Mouse (Mus musculus): ENCODE results near the gene N4bp1. TPM values are rescaled to one million over a fixed set of nuclear protein-coding genes. Genes with fewer than 3 reads are reported as not detected.

N4bp1 gene
- polyA plus RNA-seq, 1 experiment from 2014 or later: 11.1 TPM

GRCm38 (mm10) chr8:86891533-86891932, 6.5 kb upstream of the N4bp1 start:
- Histone ChIP-seq H3K27me3 (ENCODE audit: control insufficient read depth, insufficient read depth, low read length) (no peaks in the 10 kb centered on the region), H3K4me2 (ENCODE audit: low read depth) (no peak overlapping the region), H3K9me3 (ENCODE audit: control insufficient read depth, low read length) (no peaks in the 10 kb centered on the region), H3K27ac (ENCODE audit: low read depth, low read length) (no peak overlapping the region), H3K36me3 (ENCODE audit: control insufficient read depth, insufficient read depth, low read length) (no peaks in the 10 kb centered on the region), H3K4me3 (ENCODE audit: low read depth, low read length) (no peak overlapping the region), H3K4me1 (ENCODE audit: control insufficient read depth, insufficient read depth, low read length) (no peaks in the 10 kb centered on the region), H3K9ac (ENCODE audit: low read length) (no peak overlapping the region)
- DNase-seq (ENCODE audit: low spot score): no peak
- WGBS: 79% methylated on average over 1 of the region's 1 CpGs
- no peak for ATAC-seq (ENCODE audit: insufficient read depth, low FRiP score, low TSS enrichment)

DNA sequence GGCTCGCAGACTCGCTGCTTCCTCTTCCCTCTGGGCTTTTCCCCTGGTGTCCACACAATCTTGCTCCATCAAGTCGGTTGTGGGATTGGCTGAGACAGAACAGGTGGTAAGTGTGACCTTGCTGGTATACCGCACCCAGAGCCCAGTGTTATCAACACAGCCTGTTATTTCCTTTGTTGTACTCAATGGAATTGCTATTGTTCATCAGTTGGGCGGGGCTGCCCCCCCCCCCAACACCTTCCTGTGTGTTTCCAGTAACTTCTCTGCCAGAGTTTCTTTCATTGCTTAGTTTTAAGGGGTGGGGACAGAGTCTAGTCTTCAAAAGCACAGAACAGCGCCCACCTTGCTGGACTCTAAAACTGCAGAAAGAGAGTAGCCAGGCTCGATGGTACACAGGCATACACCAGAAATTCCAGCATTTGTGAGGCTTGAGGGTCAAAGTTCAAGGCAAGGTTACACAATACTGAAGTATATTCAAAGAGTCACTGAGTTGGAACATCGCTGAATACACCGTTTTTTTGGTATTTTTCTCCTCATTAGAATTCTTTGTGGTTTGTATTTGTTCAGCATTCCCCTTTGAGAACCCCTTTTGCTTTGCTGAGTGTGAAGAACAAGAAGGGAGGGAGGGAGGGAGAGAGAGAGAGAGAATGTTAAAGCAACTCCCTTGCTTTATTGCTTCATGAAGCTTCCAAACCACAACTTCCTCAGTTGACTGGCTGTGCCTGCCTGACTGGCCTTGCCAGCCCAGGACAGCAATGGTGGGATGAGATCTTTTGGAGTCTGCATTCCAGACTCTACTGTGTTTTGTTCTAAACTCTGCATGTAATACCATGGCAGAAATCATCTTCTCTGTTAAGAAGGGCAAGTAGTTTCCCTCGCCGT, 3.2 kb upstream of the N4bp1 start:
- Histone ChIP-seq H3K4me3 (ENCODE audit: low read depth, low read length) (no peak overlapping the region), H3K27me3 (ENCODE audit: control insufficient read depth, insufficient read depth, low read length) (no peaks in the 10 kb centered on the region), H3K4me1 (ENCODE audit: control insufficient read depth, insufficient read depth, low read length) (peaks cover 7% of the 10 kb centered on the region), H3K27ac (ENCODE audit: low read depth, low read length) (no peak overlapping the region), H3K9ac (ENCODE audit: low read length) (no peak overlapping the region), H3K4me2 (ENCODE audit: low read depth) (no peak overlapping the region), H3K9me3 (ENCODE audit: control insufficient read depth, low read length) (no peaks in the 10 kb centered on the region), H3K36me3 (ENCODE audit: control insufficient read depth, insufficient read depth, low read length) (no peaks in the 10 kb centered on the region)
- 72% methylated on average over 11 of the region's 11 CpGs for WGBS
- ATAC-seq (ENCODE audit: insufficient read depth, low FRiP score, low TSS enrichment) (no peak), DNase-seq (ENCODE audit: low spot score) (no peak)

- Histone ChIP-seq H3K27ac (ENCODE audit: low read depth, low read length) (peak overlapping the region; percentile 84; the same call in 1 of the 2 replicates), H3K4me2 (ENCODE audit: low read depth) (peak overlapping the region; percentile 93), H3K36me3 (ENCODE audit: control insufficient read depth, insufficient read depth, low read length) (no peaks in the 10 kb centered on the region), H3K4me1 (ENCODE audit: control insufficient read depth, insufficient read depth, low read length) (peaks cover 14% of the 10 kb centered on the region), H3K9me3 (ENCODE audit: control insufficient read depth, low read length) (no peaks in the 10 kb centered on the region), H3K9ac (ENCODE audit: low read length) (peak overlapping the region; percentile 83), H3K4me3 (ENCODE audit: low read depth, low read length) (peak overlapping the region; percentile 84), H3K27me3 (ENCODE audit: control insufficient read depth, insufficient read depth, low read length) (no peaks in the 10 kb centered on the region)
- 2% methylated on average over 16 of the region's 16 CpGs for WGBS
- ATAC-seq (ENCODE audit: insufficient read depth, low FRiP score, low TSS enrichment) (no peak), DNase-seq (ENCODE audit: low spot score) (no peak)
Observed at GRCm38 (mm10) chr8:86884067-86884466, 991 bp downstream of the N4bp1 start.

GRCm38 (mm10) chr8:86882568-86883478, 2.2 kb downstream of the N4bp1 start:
- Histone ChIP-seq H3K27me3 (ENCODE audit: control insufficient read depth, insufficient read depth, low read length) (no peaks in the 10 kb centered on the region), H3K4me1 (ENCODE audit: control insufficient read depth, insufficient read depth, low read length) (peaks cover 14% of the 10 kb centered on the region), H3K9ac (ENCODE audit: low read length) (peak overlapping the region; percentile 6; the same call in 1 of the 2 replicates), H3K36me3 (ENCODE audit: control insufficient read depth, insufficient read depth, low read length) (no peaks in the 10 kb centered on the region), H3K27ac (ENCODE audit: low read depth, low read length) (no peak overlapping the region), H3K4me3 (ENCODE audit: low read depth, low read length) (peak overlapping the region; percentile 12; the same call in 1 of the 2 replicates), H3K9me3 (ENCODE audit: control insufficient read depth, low read length) (no peaks in the 10 kb centered on the region), H3K4me2 (ENCODE audit: low read depth) (peak overlapping the region; percentile 22)
- 80% methylated on average over 11 of the region's 11 CpGs for WGBS
- no peak for DNase-seq (ENCODE audit: low spot score)
- ATAC-seq (ENCODE audit: insufficient read depth, low FRiP score, low TSS enrichment): no peak

DNA sequence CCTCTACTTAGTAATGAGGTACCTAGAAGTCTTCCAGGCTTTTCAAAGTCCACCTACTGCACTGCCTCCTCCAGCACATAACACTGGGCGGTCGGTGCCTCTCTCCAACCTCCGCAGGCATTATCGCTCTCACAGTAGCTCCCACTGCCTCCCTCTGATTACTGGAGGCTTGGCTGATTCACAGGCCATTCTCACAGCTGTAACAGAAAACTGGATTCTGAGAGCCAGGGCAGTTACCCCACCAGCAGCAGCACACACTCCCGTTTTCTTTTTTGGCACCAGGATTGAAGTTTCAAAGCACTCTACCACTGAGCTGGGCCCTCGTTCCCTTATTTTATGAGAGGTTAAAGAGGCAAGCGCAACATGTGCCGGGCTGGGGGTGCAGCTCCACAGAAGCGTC, 3.1 kb downstream of the N4bp1 start:
- H3K4me3 ChIP-seq (ENCODE audit: low read depth, low read length): no peak overlapping the region
- H3K4me2 ChIP-seq (ENCODE audit: low read depth): no peak overlapping the region
- H3K9me3 ChIP-seq (ENCODE audit: control insufficient read depth, low read length): no peaks in the 10 kb centered on the region
- no peak for DNase-seq (ENCODE audit: low spot score)
- WGBS: 85% methylated on average over 9 of the region's 9 CpGs
- H3K27ac ChIP-seq (ENCODE audit: low read depth, low read length): no peak overlapping the region
- H3K27me3 ChIP-seq (ENCODE audit: control insufficient read depth, insufficient read depth, low read length): no peaks in the 10 kb centered on the region
- peaks cover 14% of the 10 kb centered on the region for H3K4me1 ChIP-seq (ENCODE audit: control insufficient read depth, insufficient read depth, low read length)
- no peaks in the 10 kb centered on the region for H3K36me3 ChIP-seq (ENCODE audit: control insufficient read depth, insufficient read depth, low read length)
- ATAC-seq (ENCODE audit: insufficient read depth, low FRiP score, low TSS enrichment): no peak
- H3K9ac ChIP-seq (ENCODE audit: low read length): no peak overlapping the region

DNA sequence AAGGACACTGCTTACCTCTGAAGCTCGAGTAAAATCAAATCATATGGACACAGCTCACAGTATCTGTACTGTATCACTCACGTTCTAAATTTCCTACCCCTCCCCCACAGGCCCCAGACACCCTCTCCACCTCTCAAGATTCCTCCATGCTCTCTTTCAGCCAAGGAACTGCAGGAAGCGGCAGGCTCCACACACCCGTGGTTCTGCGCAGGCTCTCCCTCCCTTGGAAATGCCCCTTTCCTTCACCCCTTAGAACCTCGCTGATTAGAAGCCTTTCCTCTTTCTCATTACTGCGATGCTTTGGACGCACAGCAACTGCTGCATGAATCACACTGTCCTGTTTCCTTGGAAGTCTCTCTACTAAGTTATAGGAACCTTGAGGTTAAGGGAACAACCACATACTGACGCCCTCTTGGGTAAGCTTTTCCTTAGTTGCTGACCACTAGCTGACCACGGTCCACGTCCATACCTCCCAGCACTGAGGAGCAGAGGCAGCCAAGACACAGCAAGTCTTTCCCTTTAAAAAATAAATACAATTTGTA, 3.9 kb downstream of the N4bp1 start:
- WGBS: 87% methylated on average over 11 of the region's 11 CpGs
- H3K36me3 ChIP-seq (ENCODE audit: control insufficient read depth, insufficient read depth, low read length): no peaks in the 10 kb centered on the region
- H3K9me3 ChIP-seq (ENCODE audit: control insufficient read depth, low read length): no peaks in the 10 kb centered on the region
- H3K27me3 ChIP-seq (ENCODE audit: control insufficient read depth, insufficient read depth, low read length): no peaks in the 10 kb centered on the region
- no peak overlapping the region for H3K9ac ChIP-seq (ENCODE audit: low read length)
- no peak overlapping the region for H3K4me2 ChIP-seq (ENCODE audit: low read depth)
- no peak for ATAC-seq (ENCODE audit: insufficient read depth, low FRiP score, low TSS enrichment)
- H3K4me3 ChIP-seq (ENCODE audit: low read depth, low read length): no peak overlapping the region
- no peak overlapping the region for H3K27ac ChIP-seq (ENCODE audit: low read depth, low read length)
- no peak for DNase-seq (ENCODE audit: low spot score)
- H3K4me1 ChIP-seq (ENCODE audit: control insufficient read depth, insufficient read depth, low read length): peaks cover 14% of the 10 kb centered on the region

DNA sequence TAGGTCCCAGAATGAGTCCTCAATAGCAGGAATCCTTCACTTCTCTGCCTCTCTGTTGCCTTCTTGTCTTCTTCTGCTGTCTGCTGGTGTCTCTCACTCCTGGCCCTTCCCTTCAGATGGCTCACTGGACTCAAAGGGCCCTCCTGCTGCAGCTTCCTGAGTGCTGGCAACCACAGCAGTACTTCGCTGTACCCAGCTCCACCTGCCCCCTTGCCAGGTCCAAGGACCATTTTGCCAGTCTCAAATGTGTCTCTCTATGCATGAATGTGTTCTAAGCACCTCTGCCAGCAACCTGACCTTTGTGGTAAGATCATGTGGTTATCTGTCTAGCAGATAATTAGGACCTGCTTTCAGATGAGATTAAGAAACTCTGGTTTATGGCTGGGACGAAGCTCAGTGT, 8.2 kb downstream of the N4bp1 start:
- DNase-seq (ENCODE audit: low spot score): no peak
- Histone ChIP-seq H3K4me3 (ENCODE audit: low read depth, low read length) (no peak overlapping the region), H3K27ac (ENCODE audit: low read depth, low read length) (no peak overlapping the region), H3K9ac (ENCODE audit: low read length) (no peak overlapping the region), H3K4me2 (ENCODE audit: low read depth) (no peak overlapping the region), H3K36me3 (ENCODE audit: control insufficient read depth, insufficient read depth, low read length) (no peaks in the 10 kb centered on the region), H3K4me1 (ENCODE audit: control insufficient read depth, insufficient read depth, low read length) (no peaks in the 10 kb centered on the region), H3K27me3 (ENCODE audit: control insufficient read depth, insufficient read depth, low read length) (no peaks in the 10 kb centered on the region), H3K9me3 (ENCODE audit: control insufficient read depth, low read length) (no peaks in the 10 kb centered on the region)
- ATAC-seq (ENCODE audit: insufficient read depth, low FRiP score, low TSS enrichment): no peak
- 84% methylated on average over 2 of the region's 2 CpGs for WGBS

DNA sequence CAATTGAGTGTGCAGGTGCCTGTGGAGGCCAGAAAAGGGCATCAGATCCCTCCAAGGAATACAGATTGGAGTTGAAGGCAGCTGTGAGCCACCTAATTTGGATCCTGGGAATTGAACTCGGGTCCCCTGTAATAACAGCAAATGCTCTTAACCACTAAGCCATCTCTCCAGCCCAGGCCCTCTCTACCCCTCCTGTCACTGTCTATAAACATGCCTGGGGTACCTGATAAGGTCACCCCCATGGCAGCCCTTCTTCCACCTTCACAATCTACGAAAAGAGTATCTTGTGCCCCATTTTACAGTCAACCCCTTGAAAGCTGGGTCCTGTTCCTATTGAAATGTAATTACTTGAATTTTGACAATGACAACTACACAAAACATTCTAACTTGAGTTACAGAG, 11.0 kb downstream of the N4bp1 start:
- 98% methylated on average over 2 of the region's 2 CpGs for WGBS
- no peak for DNase-seq (ENCODE audit: low spot score)

More for the DNA sequence above, 11.0 kb downstream of the N4bp1 start:
- Histone ChIP-seq H3K36me3 (ENCODE audit: control insufficient read depth, insufficient read depth, low read length) (no peaks in the 10 kb centered on the region), H3K4me2 (ENCODE audit: low read depth) (no peak overlapping the region), H3K9me3 (ENCODE audit: control insufficient read depth, low read length) (no peaks in the 10 kb centered on the region), H3K4me1 (ENCODE audit: control insufficient read depth, insufficient read depth, low read length) (no peaks in the 10 kb centered on the region), H3K27me3 (ENCODE audit: control insufficient read depth, insufficient read depth, low read length) (no peaks in the 10 kb centered on the region), H3K9ac (ENCODE audit: low read length) (no peak overlapping the region), H3K27ac (ENCODE audit: low read depth, low read length) (no peak overlapping the region), H3K4me3 (ENCODE audit: low read depth, low read length) (no peak overlapping the region)
- no peak for ATAC-seq (ENCODE audit: insufficient read depth, low FRiP score, low TSS enrichment)
